Mouse (Mus musculus) liver, adult (tissue): Measurements from ENCODE around the gene Srgn.

Experiments used
- GATA4 ChIP-seq: IDR thresholded peaks from 2 replicates; pipeline ENCODE4 v1.6.1; 2014; ENCODE audit warnings: mild to moderate bottlenecking, low read length; ENCODE audit not compliant: insufficient replicate concordance

Gene Srgn

DNA sequence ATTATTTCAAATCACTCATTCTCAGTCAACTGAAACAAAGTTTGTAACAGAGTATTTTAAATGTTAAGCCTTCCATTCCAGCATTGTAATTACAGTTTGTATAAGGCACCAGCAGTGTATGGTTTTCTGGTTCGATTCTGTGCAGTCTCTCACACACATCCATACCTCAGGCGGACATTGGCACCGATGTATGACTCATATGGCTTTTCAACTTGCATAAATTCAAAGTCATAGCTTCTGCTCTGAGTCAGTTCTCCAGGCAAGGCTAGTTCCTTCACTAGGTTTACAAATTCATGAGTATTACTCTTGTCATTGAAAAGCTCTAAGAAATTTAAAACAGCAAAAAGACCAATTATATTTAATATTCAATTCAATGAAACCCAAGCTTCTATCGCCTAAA, 57.5 kb downstream of the Srgn start:
- no peak for TF ChIP-seq GATA4

GRCm38 (mm10) chr10:62461321-62461720, 65.9 kb downstream of the Srgn start:
- no peak for TF ChIP-seq GATA4

DNA sequence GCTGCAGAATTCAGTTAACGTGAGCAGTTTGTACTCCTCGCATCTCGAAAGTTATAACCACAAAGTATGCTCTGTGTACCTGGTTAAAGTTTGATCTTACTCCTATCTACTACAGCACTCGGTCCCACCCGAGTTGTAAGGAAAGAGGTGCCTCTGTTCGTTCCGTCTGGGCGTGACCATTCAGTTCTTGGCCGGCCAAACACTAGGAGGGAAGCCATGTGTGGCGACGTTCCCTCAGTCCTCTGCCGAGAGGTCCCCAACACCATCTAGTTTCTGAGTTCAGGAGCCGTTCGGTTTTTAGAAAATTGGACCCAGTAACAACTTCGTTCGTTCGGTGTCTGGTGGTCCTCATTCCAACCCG, 77.0 kb downstream of the Srgn start:
- no peak for TF ChIP-seq GATA4

GRCm38 (mm10) chr10:62449364-62450279, 77.6 kb downstream of the Srgn start, which contains the start of the genes 4930507D05Rik and Supv3l1:
4930507D05Rik (plus strand) TSS chr10:62449489.
Supv3l1 (minus strand) TSS chr10:62449738.
- TF ChIP-seq GATA4 = no peak; the same call in 1 of the 2 replicates
